ENCODE assay signal across 13 mouse cellular contexts in the genomic region with DNA sequence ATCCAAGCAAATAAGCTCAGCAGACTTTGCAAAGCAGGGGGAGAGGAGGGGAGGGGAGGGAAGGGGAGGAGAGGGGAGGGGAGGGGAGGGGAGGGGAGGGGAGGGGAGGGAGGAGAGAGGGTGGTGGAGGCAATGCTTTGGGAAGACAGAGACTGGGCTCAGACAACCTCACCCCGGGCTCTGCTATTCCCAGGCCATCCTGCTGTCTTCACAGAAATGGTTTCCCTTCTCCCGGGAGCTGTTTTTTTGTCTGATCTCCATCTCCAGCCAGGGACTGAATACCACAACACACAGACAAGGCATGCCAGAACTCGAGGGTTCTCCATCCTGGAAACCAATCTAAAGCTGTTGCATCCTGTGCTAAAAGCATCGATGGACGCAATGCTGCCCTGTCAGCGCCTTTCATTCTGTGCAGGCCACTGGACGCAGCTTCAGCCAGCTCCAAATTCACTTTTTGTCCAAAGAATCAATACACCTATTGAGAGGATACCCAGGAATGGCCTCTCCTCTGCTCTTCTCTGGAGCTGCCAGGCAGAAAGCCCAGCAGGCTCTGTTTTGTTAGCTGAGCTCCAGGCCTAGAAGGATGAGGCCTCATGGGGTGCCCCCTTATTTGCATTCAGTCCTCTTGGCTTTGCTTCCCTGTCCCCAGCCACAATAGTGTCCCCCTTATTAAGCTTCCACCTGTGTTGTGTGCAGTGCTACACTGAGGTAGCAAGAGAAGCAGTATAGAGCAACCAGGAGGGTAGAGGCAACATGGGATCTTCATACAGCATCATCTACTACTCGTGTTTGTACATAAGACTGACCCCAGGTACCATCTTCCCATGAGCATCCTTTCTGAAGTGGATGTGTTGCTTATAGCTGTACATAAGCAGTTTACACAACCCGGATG.
DNase-seq lines count a peak whose midpoint lies in the region; ATAC-seq lines count a peak whose summit lies in the region.
"Had no signal": no experiment of that assay in that cellular context is flagged by ENCODE, and none has a peak within 500 bp of the region (broad histone marks: within the 10 kb centered on the region; RNA-seq: fewer than 3 reads in every experiment).

No protein-coding gene starts in this region.

- 0 out of 2 replicates have a peak, but pooled peaks have one; percentile 48 for ATAC-seq in forebrain, embryonic 15.5 days (replicated peaks)
- no peak for ATAC-seq in midbrain, embryonic 11.5 days (ENCODE audit: low FRiP score)
- ATAC-seq: inflammation-experienced regulatory T-cells, adult 6 months had no signal

- H3K9ac ChIP-seq in forebrain, embryonic 15.5 days (replicated peaks): no peak overlapping the region
- no peak overlapping the region for H3K9ac ChIP-seq in midbrain, embryonic 11.5 days (ENCODE audit: low read length)
- H3K9ac ChIP-seq: embryonic facial prominence, embryonic 12.5 days had no signal

- 25% methylated on average over 9 of the region's 9 CpGs for WGBS in forebrain, embryonic 15.5 days
- 35% methylated on average over 9 of the region's 9 CpGs for WGBS in midbrain, embryonic 11.5 days

- no peaks in the 10 kb centered on the region for H3K36me3 ChIP-seq in forebrain, embryonic 15.5 days
- no peaks in the 10 kb centered on the region for H3K36me3 ChIP-seq in midbrain, embryonic 11.5 days (ENCODE audit: control insufficient read depth, insufficient read depth, low read length)
- H3K36me3 ChIP-seq: embryonic facial prominence, embryonic 12.5 days had no signal

- H3K4me1 ChIP-seq in forebrain, embryonic 15.5 days: peaks cover 7% of the 10 kb centered on the region
- H3K4me1 ChIP-seq in midbrain, embryonic 11.5 days (ENCODE audit: control insufficient read depth, insufficient read depth, low read length): 0 out of 2 replicates have a peak, but pooled peaks cover 3% of the 10 kb centered on the region

- H3K4me2 ChIP-seq in forebrain, embryonic 15.5 days (replicated peaks): no peak overlapping the region
- H3K4me2 ChIP-seq in midbrain, embryonic 11.5 days: no peak overlapping the region
- H3K4me2 ChIP-seq: embryonic facial prominence, embryonic 12.5 days had no signal

- no peaks in the 10 kb centered on the region for H3K9me3 ChIP-seq in forebrain, embryonic 15.5 days
- H3K9me3 ChIP-seq in midbrain, embryonic 11.5 days (ENCODE audit: control insufficient read depth, low read length): no peaks in the 10 kb centered on the region
- H3K9me3 ChIP-seq: embryonic facial prominence, embryonic 12.5 days had no signal

- no peaks in the 10 kb centered on the region for H3K27me3 ChIP-seq in forebrain, embryonic 15.5 days
- no peaks in the 10 kb centered on the region for H3K27me3 ChIP-seq in midbrain, embryonic 11.5 days (ENCODE audit: control insufficient read depth, insufficient read depth, low read length)
- H3K27me3 ChIP-seq: embryonic facial prominence, embryonic 12.5 days had no signal

- H3K27ac ChIP-seq in forebrain, embryonic 15.5 days (replicated peaks): no peak overlapping the region
- no peak overlapping the region for H3K27ac ChIP-seq in midbrain, embryonic 11.5 days (ENCODE audit: low read depth, low read length)
- H3K27ac ChIP-seq: embryonic facial prominence, embryonic 12.5 days had no signal

- H3K4me3 ChIP-seq in forebrain, embryonic 15.5 days: no peak overlapping the region
- H3K4me3 ChIP-seq in midbrain, embryonic 11.5 days (ENCODE audit: low read depth, low read length): no peak overlapping the region
- H3K4me3 ChIP-seq: embryonic facial prominence, embryonic 12.5 days had no signal

- peak; percentile 7 for DNase-seq in brain, adult 2 months (ENCODE audit: low read depth, low spot score)
- peak; percentile 40 for DNase-seq in cerebellum, adult 11-12 months
- DNase-seq in midbrain, embryonic 11.5 days (ENCODE audit: low spot score, missing footprints): peak; percentile 84
- no peak for DNase-seq in gastrocnemius, postnatal 10 days
- no peak for DNase-seq in thymus, postnatal 0 days (ENCODE audit: low spot score)
- no peak for DNase-seq in lung, postnatal 14 days
- no peak for DNase-seq in spleen, postnatal 10 days (ENCODE audit: low spot score in 2 of 2)
- DNase-seq: adrenal gland, postnatal 25 days; gastrocnemius, postnatal 36 days; thymus, adult 2 months had no signal

Comparison
In these comparisons a context has a peak if more than half of its experiments do, and no peak if none do; other contexts are left out.
1. DNase-seq: peak in brain, adult 2 months (single experiment), cerebellum, adult 11-12 months (single experiment) and midbrain, embryonic 11.5 days (single experiment); none in gastrocnemius, postnatal 10 days (single experiment), thymus, postnatal 0 days (single experiment), lung, postnatal 14 days (single experiment) and spleen, postnatal 10 days (0 of 2).